Mouse (Mus musculus): ENCODE measurements around the gene Tsga10. TPM values are rescaled to one million over a fixed set of nuclear protein-coding genes. Genes with fewer than 3 reads are reported as not detected.

Tsga10 gene
- total and polyA plus RNA-seq, 3 experiments, result 0.47 to 0.57 (median 0.55) TPM

- DNase-seq (ENCODE audit: extremely low read depth), result peak; percentile 55
- in situ Hi-C loops (cut with MboI; ENCODE audit: low pct_ligation_motif_present, low pct_unique_long_range_greater_than_20kb, low sequenced_read_pairs), result no loop called here
- Histone ChIP-seq H3K27ac (ENCODE audit: insufficient read depth, low read depth) (no peak overlapping the region), H3K36me3 (replicated peaks in 1 of 2; ENCODE audit: control insufficient read depth in 1 of 2, insufficient read depth in 1 of 2, low read length in 1 of 2) (no peaks in the 10 kb centered on the region), H3K4me3 (replicated peaks in 1 of 3; ENCODE audit: low read depth in 2 of 3, low read length in 2 of 3, poor library complexity in 1 of 3) (no peak overlapping the region), H3K4me1 (ENCODE audit: control insufficient read depth in 1 of 2, insufficient read depth in 2 of 2) (peaks cover 0 to 3% of the 10 kb centered on the region in 2 experiments; a peak in 1 of 4 replicates), H3K9ac (ENCODE audit: insufficient read depth, low read depth) (no peak overlapping the region), H3K79me2 (replicated peaks; ENCODE audit: control insufficient read depth, extremely low read depth, insufficient read depth, poor library complexity, severe bottlenecking) (no peaks in the 10 kb centered on the region), H3K9me3 (replicated peaks; ENCODE audit: low read length) (no peaks in the 10 kb centered on the region), H3K27me3 (replicated peaks) (no peaks in the 10 kb centered on the region), H3K4me2 (ENCODE audit: insufficient read depth, low read depth, poor library complexity, severe bottlenecking) (no peak overlapping the region)
- no peak for TF ChIP-seq E2F4 (IDR thresholded peaks at IDR 0.05; ENCODE audit: insufficient replicate concordance, low read depth, low read length)
- TF ChIP-seq MEF2A (IDR thresholded peaks at IDR 0.05; ENCODE audit: borderline replicate concordance, low read depth, low read length), result no peak
- TF ChIP-seq JUN (IDR thresholded peaks at IDR 0.05; ENCODE audit: insufficient read depth, low read depth, low read length), result no peak
- no peak for TF ChIP-seq ZKSCAN1 (IDR thresholded peaks at IDR 0.05; ENCODE audit: borderline replicate concordance, low read depth, low read length)
- TF ChIP-seq KAT2A (IDR thresholded peaks at IDR 0.05; ENCODE audit: insufficient replicate concordance, low read length), result no peak
- TF ChIP-seq ELF1 (IDR thresholded peaks at IDR 0.05; ENCODE audit: low read depth, low read length), result no peak
- no peak for TF ChIP-seq POLR2AphosphoS2 (IDR thresholded peaks at IDR 0.05; ENCODE audit: low read depth, low read length)
- no peak for TF ChIP-seq MAZ (IDR thresholded peaks at IDR 0.05; ENCODE audit: low read depth, low read length)
- no peak for TF ChIP-seq RCOR1 (conservative IDR thresholded peaks at IDR 0.05; ENCODE audit: low read depth, low read length)
- no peak for TF ChIP-seq PAX5 (IDR thresholded peaks at IDR 0.05; ENCODE audit: low read length)
- no peak for TF ChIP-seq CHD1 (IDR thresholded peaks at IDR 0.05; ENCODE audit: low read depth, low read length)
- no peak for TF ChIP-seq ZNF384 (IDR thresholded peaks at IDR 0.05; ENCODE audit: low read depth, low read length)
- dilution Hi-C loops (cut with MboI; ENCODE audit: extremely low pct_ligation_motif_present, extremely low pct_unique_long_range_greater_than_20kb, low sequenced_read_pairs), result no loop called here
Observed at GRCm38 (mm10) chr1:37737045-37737444, 129.2 kb downstream of the Tsga10 start.

DNA sequence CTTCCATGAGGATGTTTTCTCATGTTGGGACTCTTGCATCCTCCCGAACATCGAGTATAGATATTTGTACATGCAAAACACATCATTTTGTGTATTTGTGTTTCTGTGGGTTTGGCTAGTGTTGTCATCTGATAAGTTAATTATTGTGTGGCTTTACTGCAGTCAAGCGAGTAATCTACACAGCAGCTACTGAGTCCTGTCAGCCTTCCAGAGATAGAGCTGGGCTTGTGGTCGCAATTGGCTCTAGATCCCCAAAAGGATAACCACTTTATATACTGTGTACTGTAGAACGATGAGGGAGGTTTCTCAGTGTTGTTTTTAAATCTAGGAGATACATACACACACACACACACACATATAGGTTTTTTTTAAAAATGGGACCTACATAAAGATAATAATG lies 130.3 kb downstream of the Tsga10 start:
- no peaks in the 10 kb centered on the region for H3K27me3 ChIP-seq (replicated peaks)
- no peak for TF ChIP-seq USF1 (IDR thresholded peaks at IDR 0.05; ENCODE audit: low read depth, low read length)
- TF ChIP-seq CTCF (conservative IDR thresholded peaks at IDR 0.05 in 1 of 2, IDR thresholded peaks at IDR 0.05 in 1 of 2; ENCODE audit: low read depth in 2 of 2, low read length in 2 of 2), result no peak
- TF ChIP-seq ZC3H11A (IDR thresholded peaks at IDR 0.05; ENCODE audit: low read depth, low read length), result no peak
- no peak for TF ChIP-seq ELF1 (IDR thresholded peaks at IDR 0.05; ENCODE audit: low read depth, low read length)
- TF ChIP-seq E2F4 (IDR thresholded peaks at IDR 0.05; ENCODE audit: insufficient replicate concordance, low read depth, low read length), result no peak
- no peak for TF ChIP-seq CHD2 (IDR thresholded peaks at IDR 0.05; ENCODE audit: low read length)
- dilution Hi-C loops (cut with MboI; ENCODE audit: extremely low pct_ligation_motif_present, extremely low pct_unique_long_range_greater_than_20kb, low sequenced_read_pairs) (no loop called here), in situ Hi-C loops (cut with MboI; ENCODE audit: low pct_ligation_motif_present, low pct_unique_long_range_greater_than_20kb, low sequenced_read_pairs) (no loop called here)
- no peak overlapping the region for H3K27ac ChIP-seq (ENCODE audit: insufficient read depth, low read depth)
- no peak overlapping the region for H3K9ac ChIP-seq (ENCODE audit: insufficient read depth, low read depth)
- H3K36me3 ChIP-seq (replicated peaks in 1 of 2; ENCODE audit: control insufficient read depth in 1 of 2, insufficient read depth in 1 of 2, low read length in 1 of 2), result no peaks in the 10 kb centered on the region
- peaks cover 0 to 3% of the 10 kb centered on the region in 2 experiments; a peak in 1 of 4 replicates for H3K4me1 ChIP-seq (ENCODE audit: control insufficient read depth in 1 of 2, insufficient read depth in 2 of 2)
- no peak overlapping the region for H3K4me2 ChIP-seq (ENCODE audit: insufficient read depth, low read depth, poor library complexity, severe bottlenecking)
- H3K4me3 ChIP-seq (replicated peaks in 1 of 3; ENCODE audit: low read depth in 2 of 3, low read length in 2 of 3, poor library complexity in 1 of 3), result no peak overlapping the region
- H3K79me2 ChIP-seq (replicated peaks; ENCODE audit: control insufficient read depth, extremely low read depth, insufficient read depth, poor library complexity, severe bottlenecking), result no peaks in the 10 kb centered on the region
- DNase-seq (ENCODE audit: extremely low read depth), result no peak
- H3K9me3 ChIP-seq (replicated peaks; ENCODE audit: low read length), result no peaks in the 10 kb centered on the region
